Mouse (Mus musculus) heart, embryonic 14.5 days (tissue): ENCODE results near the gene Klf11. TPM values are rescaled to one million over a fixed set of nuclear protein-coding genes. Genes with fewer than 3 reads are reported as not detected.

Experiments used
- ATAC-seq: fragments of 200-750 bp; cut with Nextera tagmentation; 2 replicates; pipeline ENCODE4 v1.8.0; 2017; ENCODE audit warnings: low read depth, moderate TSS enrichment; ENCODE audit not compliant: insufficient number of reproducible peaks, insufficient read depth, low FRiP score
- H3K27ac ChIP-seq, 2 experiments: fragments of 200-500 bp in 1 of 2; fragments of 300-500 bp in 1 of 2; sonication (generic) in 1 of 2; replicated peaks in 1 of 2; 2 replicates each; pipeline ENCODE4 v1.5.1; 2012 to 2014; ENCODE audit warnings: low read depth in 2 of 2, low read length in 2 of 2, control low read depth in 1 of 2, mild to moderate bottlenecking in 1 of 2, mixed read lengths in 1 of 2; ENCODE audit not compliant: control insufficient read depth in 1 of 2, insufficient read depth in 1 of 2
- H3K27me3 ChIP-seq: fragments of 300-500 bp; sonication (generic); 2 replicates; pipeline ENCODE4 v1.6.1; 2014; ENCODE audit warnings: mild to moderate bottlenecking, low read length, control low read depth; ENCODE audit not compliant: control insufficient read depth, insufficient read depth
- H3K36me3 ChIP-seq: fragments of 300-500 bp; sonication (generic); 2 replicates; pipeline ENCODE4 v1.6.1; 2014; ENCODE audit warnings: mild to moderate bottlenecking, control low read depth, low read length, mixed read lengths; ENCODE audit not compliant: control insufficient read depth, insufficient read depth
- H3K4me1 ChIP-seq, 2 experiments: fragments of 200-500 bp in 1 of 2; fragments of 300-500 bp in 1 of 2; sonication (generic) in 1 of 2; 2 replicates each; pipeline ENCODE4 v1.6.1; 2012 to 2014; ENCODE audit warnings: low read length in 2 of 2, control low read depth in 1 of 2, mixed read lengths in 1 of 2; ENCODE audit not compliant: control insufficient read depth in 2 of 2, insufficient read depth in 2 of 2
- H3K4me2 ChIP-seq: fragments of 300-500 bp; sonication (generic); 2 replicates; pipeline ENCODE4 v1.6.1; 2014; ENCODE audit warnings: mild to moderate bottlenecking, low read length
- H3K4me3 ChIP-seq, 2 experiments: fragments of 200-500 bp in 1 of 2; fragments of 300-500 bp in 1 of 2; sonication (generic) in 1 of 2; 2 replicates each; pipeline ENCODE4 v1.5.1; 2012 to 2014; ENCODE audit warnings: low read length in 2 of 2, mild to moderate bottlenecking in 2 of 2, control low read depth in 1 of 2, low read depth in 1 of 2, moderate library complexity in 1 of 2; ENCODE audit not compliant: control insufficient read depth in 1 of 2, insufficient read depth in 1 of 2
- H3K9ac ChIP-seq: fragments of 300-500 bp; sonication (generic); 2 replicates; pipeline ENCODE4 v1.6.1; 2014; ENCODE audit warnings: mild to moderate bottlenecking, low read length
- H3K9me3 ChIP-seq: fragments of 300-500 bp; sonication (generic); 2 replicates; pipeline ENCODE4 v1.6.1; 2016; ENCODE audit warnings: low read length, control low read depth; ENCODE audit not compliant: control insufficient read depth
- WGBS: fragments of 180-500 bp; shearing (Covaris S2); extraction: QIAGEN DNeasy Blood & Tissue Kit; methylation state at CpG from one replicate; pipeline ENCODE4 v1.1.7; 2014; 5-methylcytosine and 5-hydroxymethylcytosine counted together
- polyA plus RNA-seq: library from polyadenylated mRNA; unstranded; fragments of >200 nt; fragmentation: Nextera tagmentation; extraction: Ambion mirVana; gene quantifications from 2 replicates; pipeline ENCODE4 v1.2.1, GENCODE M21; 2014

The Klf11 gene
- 22.3 and 23.8 TPM in 2 replicates for polyA plus RNA-seq

DNA sequence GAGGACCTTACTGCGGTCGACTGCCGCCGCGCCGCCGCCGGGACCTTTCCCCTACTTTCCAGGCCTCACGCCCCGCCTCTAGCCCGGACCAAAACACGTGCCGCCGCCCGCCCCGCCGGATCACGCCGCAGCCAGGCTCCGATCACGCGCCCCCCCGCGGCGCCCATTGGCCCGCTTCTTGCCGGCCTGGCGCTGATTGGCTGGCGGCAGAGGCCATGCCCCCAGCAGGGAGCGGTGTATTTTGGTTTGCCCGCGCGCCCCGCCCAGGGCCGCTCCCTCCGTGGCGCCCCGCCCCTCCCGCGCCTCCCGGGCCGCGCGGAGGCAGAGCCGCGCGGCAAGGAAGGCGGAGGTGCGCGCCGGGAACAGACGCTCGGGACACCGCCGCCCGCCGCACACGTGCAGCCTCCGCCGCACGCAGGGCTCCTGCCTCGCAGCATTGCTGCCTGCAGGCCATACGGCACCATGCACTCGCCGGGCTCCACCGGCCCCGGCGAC lies at the start of gene Klf11:
Gene Klf11 (plus strand): TSS at position 212 of the 495 bp plus-strand sequence.
- under 1% methylated on average over 68 of the region's 68 CpGs for WGBS
- Histone ChIP-seq H3K27me3 (no peaks in the 10 kb centered on the region), H3K36me3 (peaks cover 29% of the 10 kb centered on the region), H3K4me3 (peak within 1 kb of the TSS; percentile 79 to 84), H3K4me1 (peaks cover 16 to 38% of the 10 kb centered on the region in 2 experiments), H3K9me3 (no peaks in the 10 kb centered on the region), H3K9ac (peak within 1 kb of the TSS; percentile 96), H3K4me2 (peak within 1 kb of the TSS; percentile 82), H3K27ac (peak within 1 kb of the TSS; percentile 93 to 97)
- ATAC-seq = peak; percentile 95

DNA sequence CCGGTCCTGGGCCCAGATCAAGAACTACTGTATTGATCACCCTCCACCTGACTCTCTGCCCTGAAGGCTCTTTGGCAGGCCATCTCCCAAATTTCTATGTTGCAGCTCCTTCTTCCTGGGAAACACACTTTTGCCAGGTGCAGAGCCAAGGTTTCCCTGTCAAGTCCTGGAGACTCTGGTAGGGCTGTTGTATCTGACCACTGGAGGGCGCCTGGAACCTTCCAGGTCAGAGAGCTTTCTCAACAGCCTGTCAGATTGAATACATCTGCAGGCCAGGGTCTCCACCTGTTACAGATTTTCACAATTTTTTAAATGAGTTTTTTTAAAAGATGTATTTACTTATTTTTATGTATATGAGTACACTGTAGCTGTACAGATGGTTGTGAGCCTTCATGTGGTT lies 47.8 kb upstream of the Klf11 start:
- Histone ChIP-seq H3K36me3 (peaks cover 25% of the 10 kb centered on the region), H3K9ac (no peak overlapping the region), H3K27me3 (no peaks in the 10 kb centered on the region), H3K4me2 (no peak overlapping the region), H3K9me3 (no peaks in the 10 kb centered on the region), H3K4me1 (no peaks in the 10 kb centered on the region), H3K4me3 (no peak overlapping the region), H3K27ac (no peak overlapping the region)
- ATAC-seq = no peak
- 30% methylated on average over 2 of the region's 2 CpGs for WGBS

DNA sequence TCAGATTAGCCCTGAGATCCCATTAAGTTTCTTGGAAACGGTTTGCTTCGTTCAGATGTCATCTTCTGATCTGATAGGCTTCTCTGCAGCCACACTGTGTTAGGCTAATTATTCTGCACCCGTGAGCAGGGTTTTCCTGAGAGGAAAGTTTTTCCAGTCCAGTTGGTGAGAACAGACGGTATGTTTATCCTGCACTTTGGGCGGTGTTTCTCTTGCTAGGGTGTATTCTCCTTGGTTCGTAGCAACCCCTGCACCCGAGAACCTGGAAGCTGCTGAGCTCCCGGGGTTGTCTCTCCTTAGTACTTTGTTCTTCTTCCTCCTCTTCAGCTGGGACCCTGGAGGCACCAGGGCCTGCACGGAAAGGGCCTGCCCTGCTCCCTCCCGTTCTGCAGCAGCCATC lies 44.9 kb upstream of the Klf11 start:
- 65% methylated on average over 10 of the region's 10 CpGs for WGBS
- H3K4me3 ChIP-seq = no peak overlapping the region
- peaks cover 46% of the 10 kb centered on the region for H3K36me3 ChIP-seq

DNA sequence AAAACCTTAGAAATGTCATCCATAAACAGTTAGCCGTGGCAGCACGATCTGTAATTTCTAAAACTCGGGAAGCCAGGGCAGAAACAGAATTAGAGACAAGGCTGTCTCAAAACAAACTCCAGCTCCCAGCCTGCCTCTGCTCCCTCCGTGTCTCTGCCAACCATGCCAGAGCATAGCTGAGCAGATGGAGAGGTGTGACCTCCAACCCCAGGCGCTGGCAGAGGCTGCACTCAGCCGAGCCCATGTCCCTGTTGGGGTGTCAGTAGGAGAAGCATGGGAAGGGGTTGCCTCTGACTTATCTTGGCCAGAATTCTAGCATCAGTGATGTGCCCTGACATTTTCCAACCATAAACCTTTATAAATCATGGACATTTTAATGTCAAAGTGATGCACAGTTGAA lies 38.5 kb upstream of the Klf11 start:
- no peaks in the 10 kb centered on the region for H3K27me3 ChIP-seq
- no peak overlapping the region for H3K9ac ChIP-seq
- no peak overlapping the region for H3K27ac ChIP-seq
- H3K9me3 ChIP-seq = no peaks in the 10 kb centered on the region
- no peak overlapping the region for H3K4me3 ChIP-seq
- no peak overlapping the region for H3K4me2 ChIP-seq
- 82% methylated on average over 6 of the region's 6 CpGs for WGBS
- peaks cover 53% of the 10 kb centered on the region for H3K36me3 ChIP-seq
- no peaks in the 10 kb centered on the region for H3K4me1 ChIP-seq
- ATAC-seq = no peak

More for the DNA sequence above, 44.9 kb upstream of the Klf11 start:
- Histone ChIP-seq H3K27me3 (no peaks in the 10 kb centered on the region), H3K4me1 (no peaks in the 10 kb centered on the region), H3K9me3 (no peaks in the 10 kb centered on the region), H3K9ac (no peak overlapping the region), H3K27ac (no peak overlapping the region), H3K4me2 (no peak overlapping the region)
- no peak for ATAC-seq

DNA sequence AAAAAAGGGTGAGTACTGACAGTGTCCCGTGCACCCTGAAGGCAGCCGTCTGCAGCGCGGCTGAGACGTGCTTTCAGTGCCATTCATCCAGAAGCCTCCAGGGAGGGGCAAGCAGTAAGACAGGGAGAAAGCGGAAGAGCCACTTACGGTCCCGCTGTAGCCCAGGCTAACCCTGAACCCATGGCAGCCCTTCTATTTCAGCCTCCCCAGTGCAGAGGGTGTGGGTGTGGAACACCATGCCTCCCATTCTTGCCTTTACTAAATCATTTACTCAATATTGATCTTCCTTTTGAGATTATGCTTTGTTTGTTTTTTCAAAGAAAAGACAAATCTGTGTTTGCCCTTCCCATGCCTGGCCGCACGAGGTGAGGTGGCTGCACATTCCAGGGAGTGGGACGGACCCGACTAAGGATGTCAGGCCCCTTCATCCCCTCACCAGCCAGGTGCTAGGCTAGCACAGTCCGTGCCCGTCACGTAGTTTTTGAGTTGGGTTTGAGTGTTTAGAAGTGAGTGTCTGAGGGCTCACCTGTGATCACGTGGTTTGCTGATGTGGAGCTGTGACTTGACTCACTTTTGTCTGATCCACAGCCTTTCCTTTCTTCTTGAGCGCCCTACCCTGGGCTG lies 36.5 kb upstream of the Klf11 start:
- no peak overlapping the region for H3K27ac ChIP-seq
- no peak overlapping the region for H3K4me2 ChIP-seq
- no peaks in the 10 kb centered on the region for H3K27me3 ChIP-seq
- no peaks in the 10 kb centered on the region for H3K9me3 ChIP-seq
- no peak overlapping the region for H3K9ac ChIP-seq
- no peak overlapping the region for H3K4me3 ChIP-seq
- WGBS = 84% methylated on average over 17 of the region's 17 CpGs
- ATAC-seq = no peak
- peaks cover 41% of the 10 kb centered on the region for H3K36me3 ChIP-seq
- no peaks in the 10 kb centered on the region for H3K4me1 ChIP-seq

DNA sequence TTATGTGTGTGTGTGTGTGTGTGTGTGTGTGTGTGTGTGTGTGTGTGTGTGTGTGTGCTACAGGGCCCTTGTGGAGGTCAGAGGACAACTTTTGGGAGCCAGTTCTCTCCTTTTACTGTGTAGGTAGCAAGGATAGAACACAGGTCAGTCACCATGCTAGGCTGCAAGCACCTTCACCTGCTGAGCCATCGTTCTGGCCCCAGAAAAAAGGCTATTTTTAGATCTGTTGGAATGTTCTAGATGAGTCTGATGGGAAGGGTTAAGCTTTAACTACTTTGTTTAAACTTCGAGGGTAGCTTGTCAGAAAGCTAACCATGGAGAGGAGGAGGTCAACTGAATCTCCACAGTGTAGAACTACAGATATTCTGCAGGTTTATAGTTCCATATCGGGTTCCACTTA lies 35.9 kb upstream of the Klf11 start:
- no peak overlapping the region for H3K4me2 ChIP-seq
- ATAC-seq = no peak
- no peaks in the 10 kb centered on the region for H3K27me3 ChIP-seq
- H3K9ac ChIP-seq = no peak overlapping the region
- WGBS = 50% methylated on average over 3 of the region's 3 CpGs
- no peak overlapping the region for H3K27ac ChIP-seq
- H3K36me3 ChIP-seq = peaks cover 35% of the 10 kb centered on the region
- no peaks in the 10 kb centered on the region for H3K9me3 ChIP-seq
- no peak overlapping the region for H3K4me3 ChIP-seq
- no peaks in the 10 kb centered on the region for H3K4me1 ChIP-seq

DNA sequence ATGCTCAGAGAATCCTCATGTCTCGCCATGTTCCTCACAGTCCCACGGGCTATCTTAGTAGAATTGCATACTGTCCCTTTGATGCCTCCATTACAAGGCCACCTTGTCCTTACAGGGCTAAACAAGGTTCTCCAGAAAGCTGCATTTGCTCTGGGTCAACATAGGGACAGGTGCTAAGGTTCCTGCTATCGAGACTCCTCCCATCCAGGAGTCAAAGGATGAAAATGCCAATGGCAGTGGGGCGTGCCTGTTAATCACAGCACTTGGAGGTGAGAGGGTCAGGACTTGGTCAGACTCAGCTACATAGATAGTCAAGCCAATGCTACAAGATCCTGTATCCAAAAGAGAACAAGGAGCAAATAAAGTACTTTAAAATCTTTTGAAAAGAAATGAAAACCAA lies 31.6 kb upstream of the Klf11 start:
- Histone ChIP-seq H3K27me3 (no peaks in the 10 kb centered on the region), H3K27ac (no peak overlapping the region), H3K9me3 (no peaks in the 10 kb centered on the region), H3K4me1 (peaks cover 8 to 12% of the 10 kb centered on the region in 2 experiments; a peak in 3 of 4 replicates), H3K4me3 (no peak overlapping the region), H3K36me3 (peaks cover 12% of the 10 kb centered on the region), H3K4me2 (no peak overlapping the region), H3K9ac (no peak overlapping the region)
- no peak for ATAC-seq
- WGBS = 83% methylated on average over 4 of the region's 4 CpGs
